Mouse (Mus musculus): ENCODE results near the gene Tshb. TPM values are rescaled to one million over a fixed set of nuclear protein-coding genes. Genes with fewer than 3 reads are reported as not detected.

Tshb gene
- polyA plus RNA-seq, 1 experiment from 2014 or later: 0.10 TPM

GRCm38 (mm10) chr3:102733936-102734312, 48.6 kb downstream of the Tshb start:
- peak overlapping the region; percentile 78 for H3K4me3 ChIP-seq (ENCODE audit: low read length)
- peak overlapping the region; percentile 75 for H3K9ac ChIP-seq (ENCODE audit: low read depth, low read length)
- peak overlapping the region; percentile 85; the same call in 1 of the 2 replicates for H3K27ac ChIP-seq (ENCODE audit: low read length)
- H3K36me3 ChIP-seq (ENCODE audit: control insufficient read depth, insufficient read depth, low read length): no peaks in the 10 kb centered on the region
- H3K27me3 ChIP-seq (replicated peaks; ENCODE audit: control insufficient read depth, insufficient read depth, low read length): no peaks in the 10 kb centered on the region
- peak overlapping the region; percentile 89 for H3K4me2 ChIP-seq (ENCODE audit: low read depth, low read length)
- H3K9me3 ChIP-seq (ENCODE audit: control insufficient read depth, low read length): no peaks in the 10 kb centered on the region
- 43% methylated on average over 6 of the region's 6 CpGs for WGBS
- ATAC-seq: no peak
- H3K4me1 ChIP-seq (ENCODE audit: control insufficient read depth, insufficient read depth, low read length): peaks cover 22% of the 10 kb centered on the region

- no peak overlapping the region for H3K4me2 ChIP-seq (ENCODE audit: low read depth, low read length)
- 85% methylated on average over 3 of the region's 3 CpGs for WGBS
- H3K9me3 ChIP-seq (ENCODE audit: control insufficient read depth, low read length): no peaks in the 10 kb centered on the region
- H3K9ac ChIP-seq (ENCODE audit: low read depth, low read length): no peak overlapping the region
- H3K27ac ChIP-seq (ENCODE audit: low read length): no peak overlapping the region
- H3K36me3 ChIP-seq (ENCODE audit: control insufficient read depth, insufficient read depth, low read length): no peaks in the 10 kb centered on the region
- ATAC-seq: no peak
- no peak overlapping the region for H3K4me3 ChIP-seq (ENCODE audit: low read length)
- no peaks in the 10 kb centered on the region for H3K27me3 ChIP-seq (replicated peaks; ENCODE audit: control insufficient read depth, insufficient read depth, low read length)
- H3K4me1 ChIP-seq (ENCODE audit: control insufficient read depth, insufficient read depth, low read length): peaks cover 19% of the 10 kb centered on the region
Measured at GRCm38 (mm10) chr3:102733050-102733449, 49.5 kb downstream of the Tshb start.

- ATAC-seq: no peak
- Histone ChIP-seq H3K27ac (ENCODE audit: low read length) (no peak overlapping the region), H3K4me3 (ENCODE audit: low read length) (no peak overlapping the region), H3K4me2 (ENCODE audit: low read depth, low read length) (no peak overlapping the region), H3K9ac (ENCODE audit: low read depth, low read length) (no peak overlapping the region), H3K27me3 (replicated peaks; ENCODE audit: control insufficient read depth, insufficient read depth, low read length) (no peaks in the 10 kb centered on the region), H3K36me3 (ENCODE audit: control insufficient read depth, insufficient read depth, low read length) (no peaks in the 10 kb centered on the region), H3K9me3 (ENCODE audit: control insufficient read depth, low read length) (no peaks in the 10 kb centered on the region), H3K4me1 (ENCODE audit: control insufficient read depth, insufficient read depth, low read length) (peaks cover 15% of the 10 kb centered on the region)
- 77% methylated on average over 4 of the region's 4 CpGs for WGBS
Measured at GRCm38 (mm10) chr3:102732619-102733018, 49.9 kb downstream of the Tshb start.

GRCm38 (mm10) chr3:102731112-102731511, 51.4 kb downstream of the Tshb start:
- peaks cover 7% of the 10 kb centered on the region for H3K4me1 ChIP-seq (ENCODE audit: control insufficient read depth, insufficient read depth, low read length)
- no peak overlapping the region for H3K9ac ChIP-seq (ENCODE audit: low read depth, low read length)
- 73% methylated on average over 3 of the region's 3 CpGs for WGBS
- ATAC-seq: no peak
- no peak overlapping the region for H3K4me2 ChIP-seq (ENCODE audit: low read depth, low read length)
- H3K4me3 ChIP-seq (ENCODE audit: low read length): no peak overlapping the region
- no peaks in the 10 kb centered on the region for H3K9me3 ChIP-seq (ENCODE audit: control insufficient read depth, low read length)
- no peaks in the 10 kb centered on the region for H3K27me3 ChIP-seq (replicated peaks; ENCODE audit: control insufficient read depth, insufficient read depth, low read length)
- H3K36me3 ChIP-seq (ENCODE audit: control insufficient read depth, insufficient read depth, low read length): no peaks in the 10 kb centered on the region
- H3K27ac ChIP-seq (ENCODE audit: low read length): no peak overlapping the region

GRCm38 (mm10) chr3:102729416-102729815, 53.1 kb downstream of the Tshb start:
- no peaks in the 10 kb centered on the region for H3K36me3 ChIP-seq (ENCODE audit: control insufficient read depth, insufficient read depth, low read length)
- peaks cover 2% of the 10 kb centered on the region; the same call in 1 of the 2 replicates for H3K4me1 ChIP-seq (ENCODE audit: control insufficient read depth, insufficient read depth, low read length)
- no peak overlapping the region for H3K4me3 ChIP-seq (ENCODE audit: low read length)
- no peaks in the 10 kb centered on the region for H3K27me3 ChIP-seq (replicated peaks; ENCODE audit: control insufficient read depth, insufficient read depth, low read length)
- no peak overlapping the region for H3K27ac ChIP-seq (ENCODE audit: low read length)
- no peak overlapping the region for H3K4me2 ChIP-seq (ENCODE audit: low read depth, low read length)
- ATAC-seq: no peak
- no peak overlapping the region for H3K9ac ChIP-seq (ENCODE audit: low read depth, low read length)
- no peaks in the 10 kb centered on the region for H3K9me3 ChIP-seq (ENCODE audit: control insufficient read depth, low read length)
- WGBS: 54% methylated on average over 5 of the region's 5 CpGs

Other genes starting within 250 kb of the Tshb start
- gene Tspan2, start 48.2 kb downstream of the Tshb start, polyA plus RNA-seq (2015; fragmentation: Nextera tagmentation; extraction: Ambion mirVana): 15.0 and 15.2 TPM in 2 replicates
- not detected in 2 replicates for gene Sycp1, start 153.4 kb upstream of the Tshb start, polyA plus RNA-seq (2015; fragmentation: Nextera tagmentation; extraction: Ambion mirVana)
- 0.15 TPM in 1 of 2 replicates, not detected in the other for gene Nr1h5, start 181.4 kb upstream of the Tshb start, polyA plus RNA-seq (2015; fragmentation: Nextera tagmentation; extraction: Ambion mirVana)
- 43.4 and 44.9 TPM in 2 replicates for gene Sike1, start 213.0 kb upstream of the Tshb start, polyA plus RNA-seq (2015; fragmentation: Nextera tagmentation; extraction: Ambion mirVana)
- gene Csde1, start 237.7 kb upstream of the Tshb start, polyA plus RNA-seq (2015; fragmentation: Nextera tagmentation; extraction: Ambion mirVana): 235 and 244 TPM in 2 replicates

Measured in intestine, embryonic 16.5 days (tissue).